Mouse (Mus musculus): ENCODE results near the gene Ubac1.

The Ubac1 gene

GRCm38 (mm10) chr2:26041163-26041810, 19.7 kb upstream of the Ubac1 start:
- CTCF ChIA-PET = interaction anchor here in 3 of 4 experiments (0.9 to 4.5 kb wide), 6 partner anchors 11 to 112 kb away, joined by 3 to 17 read pairs (median 4); no protein-coding TSS in a partner anchor
- POLR2A ChIA-PET = interaction anchor here in 2 of 4 experiments (1.3 to 4.1 kb wide), 5 partner anchors 11 to 463 kb away, joined by 3 to 28 read pairs (median 8); no protein-coding TSS in a partner anchor

DNA sequence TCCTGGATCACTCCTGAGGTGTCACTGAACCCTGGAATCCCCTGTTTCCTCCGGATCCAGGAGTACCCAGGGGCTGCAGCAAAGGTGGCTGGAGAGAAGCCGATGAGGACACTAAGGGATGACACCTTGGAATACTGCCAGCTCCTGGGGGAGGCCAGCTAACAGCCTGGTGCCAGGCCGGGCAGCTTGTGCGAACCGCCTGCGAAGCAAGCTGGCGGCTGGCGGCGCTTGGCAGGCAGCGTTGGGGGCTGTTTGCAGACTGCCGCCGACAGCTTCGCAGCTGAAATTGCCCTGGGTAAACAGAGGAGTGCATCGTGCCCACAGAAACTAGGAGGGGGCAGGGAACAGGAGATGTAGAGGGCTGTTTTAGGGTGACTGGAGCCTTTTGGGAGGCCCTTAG, 18.4 kb upstream of the Ubac1 start:
- ChIA-PET POLR2A (interaction anchor here in 2 of 4 experiments (0.7 to 2.3 kb wide), 8 partner anchors 16 to 464 kb away, joined by 3 to 8 read pairs (median 3); no protein-coding TSS in a partner anchor), CTCF (interaction anchor here in 3 of 4 experiments (0.6 to 4.5 kb wide), 4 partner anchors 9 to 447 kb away, joined by 3 to 17 read pairs (median 6); no protein-coding TSS in a partner anchor)

GRCm38 (mm10) chr2:26037386-26037785, 15.8 kb upstream of the Ubac1 start:
- CTCF ChIA-PET = no interaction called here

DNA sequence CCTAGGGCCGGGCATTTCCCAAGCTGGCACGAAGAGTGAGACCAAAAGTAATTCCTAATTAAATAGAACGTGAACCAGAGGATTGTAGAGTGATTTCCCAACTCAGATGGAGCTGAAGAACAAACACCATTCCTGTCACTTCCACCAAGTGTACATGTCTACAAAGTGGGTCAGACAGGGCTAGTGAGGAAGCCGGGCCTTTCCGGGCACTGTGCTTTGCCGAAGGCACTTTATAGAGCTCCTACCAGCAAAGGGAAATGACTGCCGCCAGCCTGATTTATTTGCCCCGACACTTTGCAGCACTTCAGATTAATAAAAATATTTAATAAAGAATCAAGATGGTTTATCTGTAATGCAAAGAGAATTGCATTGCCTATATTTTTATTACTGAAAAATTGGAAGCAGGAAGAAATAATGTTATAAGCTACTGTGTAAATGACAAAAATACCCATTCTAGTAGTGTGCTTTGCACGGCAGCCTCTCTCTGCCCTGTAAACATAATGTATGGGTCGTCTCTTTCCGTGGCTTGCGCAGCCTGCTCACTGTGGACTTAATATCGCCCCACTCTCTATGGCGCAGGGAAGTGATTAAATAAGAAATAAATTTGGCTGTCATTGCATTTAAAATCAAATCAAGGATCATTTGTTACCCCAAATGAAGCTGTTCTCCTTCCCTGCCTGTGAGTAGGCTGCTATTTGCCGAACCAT, 12.9 kb upstream of the Ubac1 start:
- ChIA-PET CTCF (interaction anchor here in 2 of 4 experiments (0.7 to 2.3 kb wide), 5 partner anchors 10 to 291 kb away, joined by 3 to 7 read pairs (median 3); no protein-coding TSS in a partner anchor), POLR2A (interaction anchor here in 3 of 4 experiments (0.6 to 2.7 kb wide), 8 partner anchors 10 to 208 kb away, joined by 3 to 11 read pairs (median 3); no protein-coding TSS in a partner anchor)

More at GRCm38 (mm10) chr2:26037386-26037785, 15.8 kb upstream of the Ubac1 start:
- POLR2A ChIA-PET = interaction anchor here in 3 of 4 experiments (0.6 to 2.4 kb wide), 3 partner anchors 18 to 314 kb away, joined by 4 to 8 read pairs (median 4); partner anchors contain the start of gene Dnlz (in 1 of the 3)

- ChIA-PET POLR2A (interaction anchor here in 3 of 4 experiments (0.5 to 1.4 kb wide), 9 partner anchors 25 to 211 kb away, joined by 3 to 7 read pairs (median 4); partner anchors contain the start of gene Qsox2 (in 1 of the 3)), CTCF (interaction anchor here in 3 of 4 experiments (0.7 to 2.5 kb wide), 18 partner anchors 9 to 172 kb away, joined by 3 to 17 read pairs (median 4); partner anchors contain the start of gene Ubac1 (in 1 of the 3))
These were observed 8.7 kb upstream of the Ubac1 start for GRCm38 (mm10) chr2:26030288-26030687.

- POLR2A ChIA-PET = interaction anchor here (0.7 to 5.7 kb wide), 14 partner anchors 10 to 116 kb away, joined by 3 to 29 read pairs (median 5); partner anchors contain the start of gene Camsap1 (in 1 of the 4)
These were observed 2.9 kb upstream of the Ubac1 start for GRCm38 (mm10) chr2:26024138-26025075.

GRCm38 (mm10) chr2:26022626-26023025, 1.1 kb upstream of the Ubac1 start:
- CTCF ChIA-PET = interaction anchor here in 3 of 4 experiments (0.7 to 4.5 kb wide), 11 partner anchors 8 to 386 kb away, joined by 3 to 29 read pairs (median 4); partner anchors contain the start of gene Inpp5e (in 1 of the 3)
- POLR2A ChIA-PET = interaction anchor here in 3 of 4 experiments (0.6 to 5.7 kb wide), 12 partner anchors 9 to 215 kb away, joined by 3 to 29 read pairs (median 3); partner anchors contain the start of gene Qsox2 (in 1 of the 3)

More at GRCm38 (mm10) chr2:26024138-26025075, 2.9 kb upstream of the Ubac1 start:
- CTCF ChIA-PET = interaction anchor here (0.6 to 4.5 kb wide), 27 partner anchors 11 to 624 kb away, joined by 3 to 29 read pairs (median 4); partner anchors contain the start of gene Sohlh1 (in 1 of the 4)

DNA sequence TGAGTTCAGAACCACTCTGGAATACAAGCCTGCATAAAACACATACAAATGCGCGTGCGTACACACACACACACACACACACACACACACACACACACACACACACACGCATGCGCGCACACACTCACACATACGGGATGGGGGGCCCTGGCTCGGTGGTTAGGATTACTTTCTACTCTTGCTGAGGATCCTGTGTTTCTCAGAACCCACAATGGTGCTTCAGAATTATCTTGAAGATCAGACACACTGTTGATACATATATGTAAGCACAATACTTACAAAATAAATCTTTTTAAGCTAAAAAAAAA, 665 bp upstream of the Ubac1 start:
- CTCF ChIA-PET = interaction anchor here in 3 of 4 experiments (0.7 to 4.5 kb wide), 8 partner anchors 9 to 131 kb away, joined by 3 to 29 read pairs (median 6); no protein-coding TSS in a partner anchor
- POLR2A ChIA-PET = interaction anchor here in 3 of 4 experiments (0.7 to 5.7 kb wide), 7 partner anchors 9 to 118 kb away, joined by 3 to 29 read pairs (median 4); no protein-coding TSS in a partner anchor

DNA sequence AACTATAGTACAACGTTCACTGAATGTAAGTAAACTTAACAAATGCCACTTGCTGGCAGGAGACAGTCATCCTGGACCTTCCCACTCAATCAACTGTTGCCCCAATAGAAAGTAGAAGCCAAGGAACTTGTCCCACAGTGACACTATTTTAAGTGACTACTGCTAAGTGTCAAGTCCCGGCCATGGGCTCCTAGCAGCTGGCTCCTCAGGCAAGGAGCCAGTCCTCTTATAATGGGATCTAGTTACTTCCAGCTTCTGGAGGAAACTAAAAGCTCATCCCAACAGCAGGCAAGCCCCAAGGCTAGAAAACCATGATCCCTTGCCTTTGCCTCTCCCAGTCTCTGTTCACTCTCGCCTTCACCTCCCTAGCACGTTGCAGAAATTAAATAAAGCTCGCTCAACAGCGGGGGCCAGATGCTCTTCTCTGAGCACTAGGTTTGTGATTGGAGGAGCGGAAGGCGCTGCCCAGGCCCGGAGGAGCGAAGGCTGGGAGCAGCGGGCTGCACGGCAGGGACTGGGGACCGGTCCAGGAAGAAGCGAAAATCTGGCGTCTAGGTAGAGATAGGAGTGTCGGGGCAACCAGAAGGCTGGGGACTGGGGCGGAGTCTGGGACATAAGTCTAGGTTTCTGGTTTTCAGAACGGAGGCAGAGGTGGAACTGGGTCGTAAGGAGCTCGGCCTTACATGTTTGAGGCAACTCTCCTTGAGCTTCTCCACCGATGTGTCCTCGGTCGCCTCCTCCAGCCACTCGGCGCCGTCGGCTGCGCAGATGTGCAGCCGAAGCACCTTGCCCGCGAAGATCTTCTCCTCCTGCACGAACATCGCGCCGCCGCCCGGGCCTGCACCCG, 610 bp downstream of the Ubac1 start:
- CTCF ChIA-PET = interaction anchor here in 3 of 4 experiments (0.7 to 4.5 kb wide), 10 partner anchors 8 to 389 kb away, joined by 3 to 29 read pairs (median 4); partner anchors contain the start of gene Dnlz (in 1 of the 3)
- POLR2A ChIA-PET = interaction anchor here (0.7 to 5.7 kb wide), 28 partner anchors 8 to 439 kb away, joined by 3 to 29 read pairs (median 4); partner anchors contain the start of genes Camsap1 (in 3 of the 4) and Qsox2 (in 1 of the 4)

- ChIA-PET CTCF (no interaction called here), POLR2A (interaction anchor here in 3 of 4 experiments (1.2 to 1.8 kb wide), 4 partner anchors 11 to 426 kb away, joined by 3 to 5 read pairs (median 4); partner anchors contain the start of genes Camsap1 (in 1 of the 3) and Qsox2 (in 1 of the 3))
These were observed 1.6 kb downstream of the Ubac1 start for GRCm38 (mm10) chr2:26019923-26020322.

GRCm38 (mm10) chr2:26017326-26017725, 4.2 kb downstream of the Ubac1 start:
- CTCF ChIA-PET = no interaction called here

GRCm38 (mm10) chr2:26013674-26014073, 7.9 kb downstream of the Ubac1 start:
- CTCF ChIA-PET = no interaction called here
- POLR2A ChIA-PET = no interaction called here

More at GRCm38 (mm10) chr2:26017326-26017725, 4.2 kb downstream of the Ubac1 start:
- POLR2A ChIA-PET = interaction anchor here in 2 of 4 experiments (0.8 to 1.2 kb wide), 2 partner anchors 39 to 40 kb away, joined by 3 read pairs; no protein-coding TSS in a partner anchor

DNA sequence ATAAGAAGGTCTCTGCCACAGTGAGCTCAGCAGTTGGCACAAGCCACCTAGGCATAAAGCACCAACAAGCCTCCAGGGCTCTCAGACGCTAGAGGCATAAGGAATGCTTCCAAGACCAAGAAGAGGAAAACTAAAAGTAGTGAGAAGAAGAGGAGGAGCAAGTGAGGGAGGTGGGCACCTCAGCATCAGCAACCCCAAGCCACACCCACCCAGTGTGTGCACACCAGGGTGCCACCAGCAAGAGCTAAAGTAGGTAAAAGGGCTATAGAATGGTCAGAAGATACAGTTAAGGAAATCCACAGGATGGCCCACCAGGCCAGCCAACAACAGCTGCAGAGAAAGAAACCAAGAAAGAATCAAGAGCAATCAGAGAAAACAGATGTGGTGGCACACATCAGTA, 10.1 kb downstream of the Ubac1 start:
- ChIA-PET POLR2A (no interaction called here), CTCF (interaction anchor here in 1 of 4 experiments (0.6 kb wide), 1 partner anchor 30 kb away, joined by 7 read pairs; no protein-coding TSS in a partner anchor)

DNA sequence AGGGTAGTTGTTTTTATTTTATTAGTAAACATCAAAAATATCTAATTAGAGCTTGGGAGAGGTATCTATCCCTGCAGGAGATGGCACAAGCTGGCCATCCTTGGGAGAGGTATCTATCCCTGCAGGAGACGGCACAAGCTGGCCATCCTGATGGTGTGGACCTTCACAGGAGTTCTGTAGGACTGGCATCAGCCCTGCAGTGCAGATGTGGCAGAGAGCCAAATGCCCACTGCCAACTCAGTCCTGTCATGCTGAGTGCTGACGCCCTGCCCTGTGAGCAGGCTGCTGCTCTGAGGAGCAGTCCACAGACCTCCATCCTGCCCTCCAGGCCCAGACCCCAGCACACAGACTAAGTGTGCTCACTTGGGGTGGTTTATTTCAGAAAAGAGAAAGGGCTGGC, 19.5 kb downstream of the Ubac1 start:
- CTCF ChIA-PET = no interaction called here

GRCm38 (mm10) chr2:26001136-26001535, 20.4 kb downstream of the Ubac1 start:
- POLR2A ChIA-PET = interaction anchor here in 1 of 4 experiments (1.1 to 1.3 kb wide), 3 partner anchors 8 to 131 kb away, joined by 3 read pairs; no protein-coding TSS in a partner anchor
- CTCF ChIA-PET = no interaction called here

More for the DNA sequence above, 19.5 kb downstream of the Ubac1 start:
- POLR2A ChIA-PET = interaction anchor here in 1 of 4 experiments (1.1 kb wide), 1 partner anchor 23 kb away, joined by 3 read pairs; no protein-coding TSS in a partner anchor

DNA sequence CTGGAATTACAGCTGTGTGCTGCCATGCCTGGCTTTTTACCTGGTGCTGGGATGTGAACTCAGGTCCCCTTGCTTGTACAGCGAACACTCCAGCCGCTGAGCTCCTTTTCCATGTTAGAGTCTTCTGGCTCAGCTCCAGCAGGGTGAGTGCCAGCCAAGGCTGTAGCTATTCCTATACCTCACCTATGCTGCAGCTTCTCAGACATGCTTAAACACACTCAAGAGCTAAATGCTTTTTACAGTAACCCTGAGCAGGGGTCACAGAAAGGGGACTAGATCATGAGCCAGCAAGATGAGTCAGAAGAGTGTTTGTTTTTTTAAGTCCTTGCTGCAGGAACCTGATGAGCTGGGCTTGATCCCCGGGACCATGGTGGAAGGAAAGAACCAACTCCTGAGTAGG, 23.8 kb downstream of the Ubac1 start:
- CTCF ChIA-PET = interaction anchor here in 1 of 4 experiments (0.8 kb wide), 1 partner anchor 66 kb away, joined by 3 read pairs; no protein-coding TSS in a partner anchor
- POLR2A ChIA-PET = interaction anchor here in 2 of 4 experiments (0.8 to 1.4 kb wide), 4 partner anchors 10 to 85 kb away, joined by 3 to 6 read pairs (median 4); partner anchors contain the start of gene Camsap1 (in 2 of the 2)
